Mouse (Mus musculus): ENCODE measurements around the gene Lgr5. TPM values are rescaled to one million over a fixed set of nuclear protein-coding genes. Genes with fewer than 3 reads are reported as not detected.

Lgr5 gene
- polyA plus RNA-seq (2016; fragmentation: Nextera tagmentation; extraction: Ambion mirVana): 7.9 and 8.1 TPM in 2 replicates

GRCm38 (mm10) chr10:115587301-115587969 is at the start of gene Lgr5:
Gene Lgr5 (minus strand): TSS chr10:115587780.
- 0% methylated on average over 47 of the region's 47 CpGs for WGBS
- Histone ChIP-seq H3K27me3 (peaks cover 48% of the 10 kb centered on the region), H3K4me2 (replicated peaks) (peak within 1 kb of the TSS; percentile 99)

GRCm38 (mm10) chr10:115626678-115627077 is 39.1 kb upstream of the Lgr5 start:
- Histone ChIP-seq H3K4me1 (no peaks in the 10 kb centered on the region), H3K27ac (no peak overlapping the region), H3K36me3 (no peaks in the 10 kb centered on the region), H3K4me3 (no peak overlapping the region), H3K9me3 (replicated peaks) (no peaks in the 10 kb centered on the region), H3K9ac (no peak overlapping the region), H3K27me3 (no peaks in the 10 kb centered on the region), H3K4me2 (replicated peaks) (no peak overlapping the region)
- 86% methylated on average over 6 of the region's 6 CpGs for WGBS
- ATAC-seq (ENCODE audit: low FRiP score): no peak

More at GRCm38 (mm10) chr10:115587301-115587969, at the start of gene Lgr5:
- Histone ChIP-seq H3K4me3 (peak within 1 kb of the TSS; percentile 64), H3K36me3 (no peaks in the 10 kb centered on the region), H3K9ac (peak within 1 kb of the TSS; percentile 67), H3K27ac (peak within 1 kb of the TSS; percentile 40), H3K9me3 (replicated peaks) (no peaks in the 10 kb centered on the region), H3K4me1 (peaks cover 12% of the 10 kb centered on the region)
- ATAC-seq (ENCODE audit: low FRiP score): peak; percentile 91

GRCm38 (mm10) chr10:115624957-115625356 is 37.4 kb upstream of the Lgr5 start:
- no peaks in the 10 kb centered on the region for H3K9me3 ChIP-seq (replicated peaks)
- no peak overlapping the region for H3K4me2 ChIP-seq (replicated peaks)
- no peak overlapping the region for H3K9ac ChIP-seq
- WGBS: 81% methylated on average over 2 of the region's 2 CpGs
- H3K27me3 ChIP-seq: no peaks in the 10 kb centered on the region
- no peaks in the 10 kb centered on the region for H3K36me3 ChIP-seq
- H3K4me1 ChIP-seq: no peaks in the 10 kb centered on the region
- no peak overlapping the region for H3K27ac ChIP-seq
- H3K4me3 ChIP-seq: no peak overlapping the region
- no peak for ATAC-seq (ENCODE audit: low FRiP score)

- H3K9ac ChIP-seq: no peak overlapping the region
- H3K4me3 ChIP-seq: no peak overlapping the region
- H3K4me1 ChIP-seq: no peaks in the 10 kb centered on the region
- H3K36me3 ChIP-seq: no peaks in the 10 kb centered on the region
- no peak overlapping the region for H3K27ac ChIP-seq
- no peaks in the 10 kb centered on the region for H3K9me3 ChIP-seq (replicated peaks)
- no peak for ATAC-seq (ENCODE audit: low FRiP score)
- no peak overlapping the region for H3K4me2 ChIP-seq (replicated peaks)
- H3K27me3 ChIP-seq: no peaks in the 10 kb centered on the region
- 63% methylated on average over 15 of the region's 15 CpGs for WGBS
Measured at GRCm38 (mm10) chr10:115623956-115624671, 36.5 kb upstream of the Lgr5 start.

GRCm38 (mm10) chr10:115623481-115623880 is 35.9 kb upstream of the Lgr5 start:
- H3K27me3 ChIP-seq: no peaks in the 10 kb centered on the region
- no peaks in the 10 kb centered on the region for H3K9me3 ChIP-seq (replicated peaks)
- no peak for ATAC-seq (ENCODE audit: low FRiP score)
- H3K27ac ChIP-seq: no peak overlapping the region
- WGBS: 85% methylated on average over 7 of the region's 7 CpGs
- H3K4me2 ChIP-seq (replicated peaks): no peak overlapping the region
- H3K4me1 ChIP-seq: no peaks in the 10 kb centered on the region
- H3K9ac ChIP-seq: no peak overlapping the region
- H3K36me3 ChIP-seq: no peaks in the 10 kb centered on the region
- no peak overlapping the region for H3K4me3 ChIP-seq

- peaks cover 4% of the 10 kb centered on the region; the same call in 1 of the 2 replicates for H3K4me1 ChIP-seq
- H3K4me3 ChIP-seq: peak overlapping the region; percentile 27
- no peaks in the 10 kb centered on the region for H3K9me3 ChIP-seq (replicated peaks)
- ATAC-seq (ENCODE audit: low FRiP score): peak; percentile 84
- peak overlapping the region; percentile 57 for H3K4me2 ChIP-seq (replicated peaks)
- H3K27ac ChIP-seq: no peak overlapping the region
- 25% methylated on average over 14 of the region's 15 CpGs for WGBS
- H3K27me3 ChIP-seq: no peaks in the 10 kb centered on the region
- H3K36me3 ChIP-seq: no peaks in the 10 kb centered on the region
- peak overlapping the region; percentile 43; the same call in 1 of the 2 replicates for H3K9ac ChIP-seq
Measured at GRCm38 (mm10) chr10:115618288-115618856, 30.8 kb upstream of the Lgr5 start.

- 10% methylated on average over 13 of the region's 15 CpGs for WGBS
Measured at GRCm38 (mm10) chr10:115617456-115618287, 30.1 kb upstream of the Lgr5 start.

GRCm38 (mm10) chr10:115595748-115596147 is 8.2 kb upstream of the Lgr5 start:
- Histone ChIP-seq H3K36me3 (no peaks in the 10 kb centered on the region), H3K4me2 (replicated peaks) (no peak overlapping the region), H3K27ac (no peak overlapping the region), H3K4me1 (no peaks in the 10 kb centered on the region), H3K9ac (no peak overlapping the region), H3K9me3 (replicated peaks) (no peaks in the 10 kb centered on the region), H3K4me3 (no peak overlapping the region), H3K27me3 (peaks cover 3% of the 10 kb centered on the region; the same call in 1 of the 2 replicates)
- ATAC-seq (ENCODE audit: low FRiP score): no peak
- 91% methylated on average over 1 of the region's 1 CpGs for WGBS

More at GRCm38 (mm10) chr10:115617456-115618287, 30.1 kb upstream of the Lgr5 start:
- no peaks in the 10 kb centered on the region for H3K27me3 ChIP-seq
- no peak overlapping the region for H3K27ac ChIP-seq
- peaks cover 4% of the 10 kb centered on the region; the same call in 1 of the 2 replicates for H3K4me1 ChIP-seq
- no peaks in the 10 kb centered on the region for H3K9me3 ChIP-seq (replicated peaks)
- peak overlapping the region; percentile 43; the same call in 1 of the 2 replicates for H3K9ac ChIP-seq
- no peaks in the 10 kb centered on the region for H3K36me3 ChIP-seq
- peak overlapping the region; percentile 57 for H3K4me2 ChIP-seq (replicated peaks)
- H3K4me3 ChIP-seq: peak overlapping the region; percentile 27
- ATAC-seq (ENCODE audit: low FRiP score): peak; percentile 84

GRCm38 (mm10) chr10:115593651-115594050 is 6.1 kb upstream of the Lgr5 start:
- Histone ChIP-seq H3K4me2 (replicated peaks) (no peak overlapping the region), H3K36me3 (no peaks in the 10 kb centered on the region), H3K27me3 (peaks cover 10% of the 10 kb centered on the region), H3K4me1 (no peaks in the 10 kb centered on the region), H3K9me3 (replicated peaks) (no peaks in the 10 kb centered on the region), H3K4me3 (no peak overlapping the region), H3K9ac (no peak overlapping the region), H3K27ac (no peak overlapping the region)
- 85% methylated on average over 6 of the region's 6 CpGs for WGBS
- ATAC-seq (ENCODE audit: low FRiP score): peak; percentile 60; the same call in 1 of the 2 replicates

- ATAC-seq (ENCODE audit: low FRiP score): no peak
- 44% methylated on average over 11 of the region's 11 CpGs for WGBS
Measured at GRCm38 (mm10) chr10:115593221-115593620, 5.6 kb upstream of the Lgr5 start.

GRCm38 (mm10) chr10:115587979-115588378 is 399 bp upstream of the Lgr5 start:
- Histone ChIP-seq H3K4me3 (peak overlapping the region; percentile 64), H3K4me1 (peaks cover 12% of the 10 kb centered on the region)
- 1% methylated on average over 7 of the region's 7 CpGs for WGBS

More at GRCm38 (mm10) chr10:115593221-115593620, 5.6 kb upstream of the Lgr5 start:
- Histone ChIP-seq H3K27me3 (peaks cover 14% of the 10 kb centered on the region), H3K9ac (no peak overlapping the region), H3K4me2 (replicated peaks) (no peak overlapping the region; the same call in 1 of the 2 replicates), H3K27ac (no peak overlapping the region), H3K9me3 (replicated peaks) (no peaks in the 10 kb centered on the region), H3K4me1 (no peaks in the 10 kb centered on the region), H3K4me3 (no peak overlapping the region), H3K36me3 (no peaks in the 10 kb centered on the region)

More at GRCm38 (mm10) chr10:115587979-115588378, 399 bp upstream of the Lgr5 start:
- Histone ChIP-seq H3K27me3 (peaks cover 48% of the 10 kb centered on the region), H3K4me2 (replicated peaks) (peak overlapping the region; percentile 99), H3K9me3 (replicated peaks) (no peaks in the 10 kb centered on the region), H3K9ac (peak overlapping the region; percentile 67), H3K36me3 (no peaks in the 10 kb centered on the region), H3K27ac (0 out of 2 replicates have a peak overlapping the region, but pooled peaks have one; percentile 40)
- no peak for ATAC-seq (ENCODE audit: low FRiP score)

All from hindbrain, embryonic 12.5 days (tissue).